ENCODE assay signal across 10 mouse cellular contexts in genomic region chr2:80268053-80268452, GRCm38 (mm10). TPM values are rescaled to one million over a fixed set of nuclear protein-coding genes. Genes with fewer than 3 reads are reported as not detected.
DNase-seq lines count a peak whose midpoint lies in the region; ATAC-seq and TF ChIP-seq lines count a peak whose summit lies in the region.
"Had no signal": no experiment of that assay in that cellular context is flagged by ENCODE, and none has a peak within 500 bp of the region (broad histone marks: within the 10 kb centered on the region; RNA-seq: fewer than 3 reads in every experiment).

No protein-coding gene starts in this region.

- no peak overlapping the region for H3K9ac ChIP-seq in limb, embryonic 14.5 days (ENCODE audit: low read depth, low read length, severe bottlenecking)
- H3K9ac ChIP-seq: embryonic facial prominence, embryonic 13.5 days had no signal

- ATAC-seq in limb, embryonic 14.5 days (ENCODE audit: low FRiP score, low read depth): no peak
- peak; percentile 62; the same call in 1 of the 2 replicates for ATAC-seq in megakaryocyte progenitor cell, adult 5-6 weeks (replicated peaks; ENCODE audit: poor library complexity)

- H3K27ac ChIP-seq in limb, embryonic 14.5 days (replicated peaks; ENCODE audit: low read depth, low read length): no peak overlapping the region
- no peak overlapping the region for H3K27ac ChIP-seq in limb, embryonic 10.5 days
- H3K27ac ChIP-seq: embryonic facial prominence, embryonic 13.5 days had no signal

- peak; percentile 14 to 40 for DNase-seq in cerebellum, postnatal 14 days
- DNase-seq in cerebellum, adult 18-20 months: no peak
- peak; percentile 79 for DNase-seq in limb, embryonic 14.5 days (ENCODE audit: low spot score)
- no peak for DNase-seq in limb, embryonic 10.5 days (ENCODE audit: low spot score)
- peak; percentile 39 for DNase-seq in R1 (ENCODE audit: low read depth, low spot score)
- DNase-seq in ovary, postnatal 10 days (ENCODE audit: low spot score): no peak
- no peak for DNase-seq in spleen, postnatal 4 days (ENCODE audit: low spot score in 2 of 2)

- no peak overlapping the region for H3K4me2 ChIP-seq in limb, embryonic 14.5 days (replicated peaks; ENCODE audit: low read depth, low read length, severe bottlenecking)
- H3K4me2 ChIP-seq: embryonic facial prominence, embryonic 13.5 days had no signal

- no peak for TF ChIP-seq POLR2A in limb, embryonic 14.5 days (IDR thresholded peaks at IDR 0.05; ENCODE audit: borderline replicate concordance, extremely low read depth, insufficient read depth, insufficient read length)

- no peaks in the 10 kb centered on the region for H3K27me3 ChIP-seq in limb, embryonic 14.5 days (ENCODE audit: control insufficient read depth, insufficient read depth, low read length)
- H3K27me3 ChIP-seq in limb, embryonic 10.5 days (ENCODE audit: low read depth, poor library complexity, severe bottlenecking): no peaks in the 10 kb centered on the region
- H3K27me3 ChIP-seq: embryonic facial prominence, embryonic 13.5 days had no signal

- no peak overlapping the region for H3K4me3 ChIP-seq in limb, embryonic 14.5 days (replicated peaks; ENCODE audit: low read length)
- no peak overlapping the region for H3K4me3 ChIP-seq in limb, embryonic 10.5 days
- H3K4me3 ChIP-seq: embryonic facial prominence, embryonic 13.5 days had no signal

- no peaks in the 10 kb centered on the region for H3K9me3 ChIP-seq in limb, embryonic 14.5 days (ENCODE audit: control insufficient read depth, low read length)
- no peaks in the 10 kb centered on the region for H3K9me3 ChIP-seq in limb, embryonic 10.5 days (replicated peaks)
- H3K9me3 ChIP-seq: embryonic facial prominence, embryonic 13.5 days had no signal

- no peaks in the 10 kb centered on the region for H3K36me3 ChIP-seq in limb, embryonic 14.5 days (ENCODE audit: control insufficient read depth, insufficient read depth, low read length)
- no peaks in the 10 kb centered on the region for H3K36me3 ChIP-seq in limb, embryonic 10.5 days
- H3K36me3 ChIP-seq: embryonic facial prominence, embryonic 13.5 days had no signal

- no peaks in the 10 kb centered on the region for H3K4me1 ChIP-seq in limb, embryonic 14.5 days (ENCODE audit: control insufficient read depth, insufficient read depth, low read length)
- no peaks in the 10 kb centered on the region for H3K4me1 ChIP-seq in limb, embryonic 10.5 days
- H3K4me1 ChIP-seq: embryonic facial prominence, embryonic 13.5 days had no signal

- WGBS in limb, embryonic 14.5 days: 57% methylated on average over 4 of the region's 4 CpGs
- 54% methylated on average over 4 of the region's 4 CpGs for WGBS in limb, embryonic 10.5 days

RNA-seq across cellular contexts. Expression of gene Prdx6b, which starts 24.2 kb away (rescaled TPM):
- polyA plus RNA-seq in limb, embryonic 14.5 days (2012; rRNA removed): not detected in 2 replicates
- not detected in 2 replicates for polyA plus RNA-seq in limb, embryonic 14.5 days (2014; fragmentation: Nextera tagmentation; extraction: Ambion mirVana)
- not detected in 2 replicates for polyA plus RNA-seq in limb, embryonic 10.5 days (2016; fragmentation: Nextera tagmentation; extraction: Ambion mirVana)
- total RNA-seq in megakaryocyte progenitor cell, adult 5-6 weeks (2015): not detected in 2 replicates
- total RNA-seq in megakaryocyte progenitor cell, adult 5-6 weeks (2017): not detected in 2 replicates
- polyA plus RNA-seq: embryonic facial prominence, embryonic 13.5 days; limb, embryonic 11.5 days had no signal

RNA-seq across cellular contexts. Expression of gene Dnajc10, which starts 47.2 kb away (rescaled TPM):
- 58.1 and 59.3 TPM in 2 replicates for polyA plus RNA-seq in limb, embryonic 14.5 days (2012; rRNA removed)
- polyA plus RNA-seq in limb, embryonic 14.5 days (2014; fragmentation: Nextera tagmentation; extraction: Ambion mirVana): 78.5 and 84.9 TPM in 2 replicates
- 81.6 and 93.8 TPM in 2 replicates for polyA plus RNA-seq in limb, embryonic 10.5 days (2016; fragmentation: Nextera tagmentation; extraction: Ambion mirVana)
- total RNA-seq in megakaryocyte progenitor cell, adult 5-6 weeks (2015): 106 and 111 TPM in 2 replicates
- 118 and 123 TPM in 2 replicates for total RNA-seq in megakaryocyte progenitor cell, adult 5-6 weeks (2017)

Comparison
In these comparisons a context has a peak if more than half of its experiments do, and no peak if none do; other contexts are left out.
1. DNase-seq: peak in cerebellum, postnatal 14 days (2 of 2), limb, embryonic 14.5 days (single experiment) and R1 (single experiment); none in cerebellum, adult 18-20 months (0 of 2), limb, embryonic 10.5 days (single experiment), ovary, postnatal 10 days (single experiment) and spleen, postnatal 4 days (0 of 2).